Mouse (Mus musculus) G1E (cell line): ENCODE results near the gene Calhm4.

Experiments used
- CTCF ChIP-seq: IDR thresholded peaks from 2 replicates; pipeline ENCODE4 v1.5.1; 2012; ENCODE audit warnings: low read depth, low read length, inconsistent platforms, mixed read lengths
- GATA1 ChIP-seq: IDR thresholded peaks from 2 replicates; pipeline ENCODE4 v1.6.1; 2012; ENCODE audit warnings: borderline replicate concordance, low read length, inconsistent platforms, mixed read lengths
- GATA2 ChIP-seq: IDR thresholded peaks from 2 replicates; pipeline ENCODE4 v1.6.1; 2012; ENCODE audit warnings: low read depth, low read length, inconsistent platforms, borderline replicate concordance
- TAL1 ChIP-seq: conservative IDR thresholded peaks from 2 replicates; pipeline ENCODE4 v1.6.1; 2012; ENCODE audit warnings: low read depth, low read length, inconsistent platforms, mixed read lengths

DNA sequence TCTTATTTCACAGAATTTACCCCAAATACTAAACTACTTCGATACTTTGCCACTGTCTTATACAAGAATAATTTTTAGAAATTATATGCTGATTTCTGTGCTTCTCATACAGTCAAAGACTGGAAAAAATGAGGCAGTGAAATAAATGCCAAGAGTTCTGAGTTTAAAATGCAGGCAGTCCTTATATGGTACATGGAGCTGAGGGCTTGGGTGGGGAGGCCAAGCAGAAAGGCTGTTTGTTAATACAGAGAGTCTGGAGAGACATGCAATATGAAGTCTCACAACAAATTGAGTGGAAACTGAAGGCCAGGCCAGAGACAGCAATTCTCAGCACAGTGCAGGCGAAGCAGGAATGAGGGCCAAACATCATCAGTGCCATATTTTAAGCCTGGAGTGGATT lies 44.4 kb upstream of the Calhm4 start:
- TF ChIP-seq CTCF (no peak), GATA1 (no peak), GATA2 (no peak), TAL1 (no peak)
